Mouse (Mus musculus): ENCODE results near the gene Plekhb2.
A peak's percentile ranks its signal among the peaks of the same experiment; 100 is the strongest.

The Plekhb2 gene

GRCm38 (mm10) chr1:34834904-34835303, 14.9 kb upstream of the Plekhb2 start:
- peak; percentile 67 to 77 for DNase-seq

GRCm38 (mm10) chr1:34837951-34838689, 11.7 kb upstream of the Plekhb2 start:
- DNase-seq: no peak

GRCm38 (mm10) chr1:34839241-34839640, 10.5 kb upstream of the Plekhb2 start:
- peak in 1 of 2 experiments; percentile 35 for DNase-seq

GRCm38 (mm10) chr1:34841709-34842388, 7.9 kb upstream of the Plekhb2 start:
- DNase-seq: no peak

- peak in 1 of 2 experiments; percentile 47 for DNase-seq
Observed at GRCm38 (mm10) chr1:34842389-34842861, 7.4 kb upstream of the Plekhb2 start.

- DNase-seq: peak; percentile 84
Observed at GRCm38 (mm10) chr1:34842887-34843618, 6.7 kb upstream of the Plekhb2 start, which contains the start of gene Fam168b. Fam168b (minus strand) TSS chr1:34843065.

- no peak for DNase-seq
Observed at GRCm38 (mm10) chr1:34847070-34847469, 2.7 kb upstream of the Plekhb2 start.

GRCm38 (mm10) chr1:34850343-34851136, 764 bp downstream of the Plekhb2 start:
- no peak for DNase-seq

- peak; percentile 59 to 73 for DNase-seq
Observed at GRCm38 (mm10) chr1:34851562-34851961, 1.8 kb downstream of the Plekhb2 start.

GRCm38 (mm10) chr1:34852116-34852878, 2.5 kb downstream of the Plekhb2 start:
- no peak for DNase-seq

GRCm38 (mm10) chr1:34853786-34854185, 4.0 kb downstream of the Plekhb2 start:
- no peak for DNase-seq

- no peak for DNase-seq
Observed at GRCm38 (mm10) chr1:34855056-34855739, 5.4 kb downstream of the Plekhb2 start.

GRCm38 (mm10) chr1:34858671-34859070, 8.9 kb downstream of the Plekhb2 start:
- DNase-seq: peak; percentile 59 to 62

GRCm38 (mm10) chr1:34859761-34860160, 10.0 kb downstream of the Plekhb2 start:
- DNase-seq: no peak

GRCm38 (mm10) chr1:34860205-34860604, 10.4 kb downstream of the Plekhb2 start:
- no peak for DNase-seq

- DNase-seq: no peak
Observed at GRCm38 (mm10) chr1:34862877-34863276, 13.1 kb downstream of the Plekhb2 start.

- no peak for DNase-seq
Observed at GRCm38 (mm10) chr1:34863323-34863722, 13.5 kb downstream of the Plekhb2 start.

- DNase-seq: peak; percentile 42 to 53
Observed at GRCm38 (mm10) chr1:34864243-34864642, 14.5 kb downstream of the Plekhb2 start.

GRCm38 (mm10) chr1:34865866-34866265, 16.1 kb downstream of the Plekhb2 start:
- no peak for DNase-seq

GRCm38 (mm10) chr1:34866815-34867573, 17.2 kb downstream of the Plekhb2 start:
- peak; percentile 89 to 92 for DNase-seq
